8 mouse cellular contexts compared by ENCODE assay signal in the genomic region with DNA sequence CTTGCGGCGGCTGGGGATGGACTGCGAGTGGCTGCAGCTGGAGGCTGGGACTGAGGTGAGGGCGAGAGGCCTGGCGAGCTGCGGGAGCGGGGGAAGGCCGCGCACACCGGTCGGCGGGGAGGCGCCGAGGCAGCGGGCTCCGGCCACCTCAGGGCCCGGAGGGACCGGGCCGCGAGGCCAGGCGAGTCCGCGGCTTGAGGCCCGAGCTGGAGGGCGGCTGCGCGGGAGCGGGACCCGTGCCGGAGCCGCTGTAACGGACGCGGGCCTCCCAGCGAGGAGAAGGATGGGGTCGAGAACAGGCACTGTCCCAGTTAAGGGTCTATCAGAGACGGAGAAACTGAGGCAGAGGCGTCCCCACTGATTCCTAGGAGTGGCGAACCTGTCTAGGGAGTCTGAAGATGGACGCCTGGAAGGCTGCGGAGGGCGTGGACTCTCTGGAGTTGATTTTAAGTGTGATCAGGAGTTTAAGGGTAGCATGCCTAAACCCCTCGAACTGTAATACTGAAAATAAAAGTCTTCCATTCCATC. TPM values are rescaled to one million over a fixed set of nuclear protein-coding genes. Genes with fewer than 3 reads are reported as not detected.
DNase-seq lines count a peak whose midpoint lies in the region; ATAC-seq and TF ChIP-seq lines count a peak whose summit lies in the region.

No protein-coding gene starts in this region.

- peak overlapping the region; percentile 94 for H3K27ac ChIP-seq in layer of hippocampus, adult 2 months
- peak overlapping the region; percentile 95 for H3K27ac ChIP-seq in forebrain, embryonic 15.5 days (replicated peaks)
- peak overlapping the region; percentile 93 for H3K27ac ChIP-seq in liver, embryonic 16.5 days (ENCODE audit: low read length)

- H3K4me1 ChIP-seq in forebrain, embryonic 15.5 days: peaks cover 30% of the 10 kb centered on the region
- peaks cover 20% of the 10 kb centered on the region for H3K4me1 ChIP-seq in liver, embryonic 16.5 days (ENCODE audit: control insufficient read depth, low read depth, low read length)

- H3K9me3 ChIP-seq in forebrain, embryonic 15.5 days: no peaks in the 10 kb centered on the region
- H3K9me3 ChIP-seq in liver, embryonic 16.5 days (replicated peaks; ENCODE audit: control insufficient read depth, low read length): no peaks in the 10 kb centered on the region

- under 1% methylated on average over 43 of the region's 43 CpGs for WGBS in forebrain, embryonic 15.5 days
- under 1% methylated on average over 39 of the region's 43 CpGs for WGBS in liver, embryonic 16.5 days (ENCODE audit: insufficient replicate concordance)

- no peak for DNase-seq in layer of hippocampus, adult 2 months (ENCODE audit: low spot score in 2 of 2)
- DNase-seq in layer of hippocampus, postnatal 10 days (ENCODE audit: low spot score in 2 of 2): no peak
- DNase-seq in adipocyte (ENCODE audit: low spot score): peak; percentile 36
- DNase-seq in urinary bladder, postnatal 10 days (ENCODE audit: low spot score): no peak
- no peak for DNase-seq in cerebellum, postnatal 25 days
- DNase-seq in Muller cell, postnatal 12 days (ENCODE audit: inconsistent ontology term): no peak

- H3K4me3 ChIP-seq in layer of hippocampus, adult 2 months: peak overlapping the region; percentile 84
- H3K4me3 ChIP-seq in forebrain, embryonic 15.5 days: peak overlapping the region; percentile 95
- H3K4me3 ChIP-seq in liver, embryonic 16.5 days (ENCODE audit: low read depth, low read length): peak overlapping the region; percentile 93

- H3K36me3 ChIP-seq in forebrain, embryonic 15.5 days: peaks cover 10% of the 10 kb centered on the region
- peaks cover 8% of the 10 kb centered on the region; the same call in 1 of the 2 replicates for H3K36me3 ChIP-seq in liver, embryonic 16.5 days (ENCODE audit: control insufficient read depth, insufficient read depth)

- ATAC-seq in forebrain, embryonic 15.5 days (replicated peaks): peak; percentile 35; the same call in 1 of the 2 replicates
- peak; percentile 67 for ATAC-seq in liver, embryonic 16.5 days (ENCODE audit: low read depth)

- no peak for TF ChIP-seq CTCF in layer of hippocampus, adult 2 months (conservative IDR thresholded peaks at IDR 0.05)

- peak overlapping the region; percentile 58 for H3K4me2 ChIP-seq in forebrain, embryonic 15.5 days (replicated peaks)
- peak overlapping the region; percentile 57 for H3K4me2 ChIP-seq in liver, embryonic 16.5 days (ENCODE audit: low read depth, low read length)

- H3K27me3 ChIP-seq in forebrain, embryonic 15.5 days: no peaks in the 10 kb centered on the region
- no peaks in the 10 kb centered on the region for H3K27me3 ChIP-seq in liver, embryonic 16.5 days (ENCODE audit: control insufficient read depth, insufficient read depth, low read depth, low read length)

- H3K9ac ChIP-seq in forebrain, embryonic 15.5 days (replicated peaks): peak overlapping the region; percentile 98
- H3K9ac ChIP-seq in liver, embryonic 16.5 days (ENCODE audit: low read depth, low read length): peak overlapping the region; percentile 99

RNA-seq across cellular contexts. Expression of gene Gm28043, which starts 0.4 kb away (rescaled TPM):
- total RNA-seq in layer of hippocampus, adult 2 months (2021): 1 to 10 TPM; 5.3 to 5.8 TPM
- 1 to 10 TPM; 3.1 to 6.1 TPM for total RNA-seq in layer of hippocampus, postnatal 10 days (2021)
- 2.8 and 2.9 TPM in 2 replicates for polyA plus RNA-seq in forebrain, embryonic 15.5 days (2015; fragmentation: Nextera tagmentation; extraction: Ambion mirVana)
- polyA plus RNA-seq in liver, embryonic 16.5 days (2015; fragmentation: Nextera tagmentation; extraction: Ambion mirVana): 1.3 TPM in 2 replicates

RNA-seq across cellular contexts. Expression of gene Rnf8, which starts 0.5 kb away (rescaled TPM):
- 10 to 100 TPM; 48.6 to 50.7 TPM for total RNA-seq in layer of hippocampus, adult 2 months (2021)
- 10 to 100 TPM; 46.1 to 49.9 TPM for total RNA-seq in layer of hippocampus, postnatal 10 days (2021)
- polyA plus RNA-seq in forebrain, embryonic 15.5 days (2015; fragmentation: Nextera tagmentation; extraction: Ambion mirVana): 97.0 and 109 TPM in 2 replicates
- polyA plus RNA-seq in liver, embryonic 16.5 days (2015; fragmentation: Nextera tagmentation; extraction: Ambion mirVana): 30.5 and 33.7 TPM in 2 replicates

RNA-seq across cellular contexts. Expression of gene Cmtr1, which starts 45.3 kb away (rescaled TPM):
- 100 to 1,000 TPM; 111 to 115 TPM for total RNA-seq in layer of hippocampus, adult 2 months (2021)
- 10 to 100 TPM; 86.9 to 93.1 TPM for total RNA-seq in layer of hippocampus, postnatal 10 days (2021)
- polyA plus RNA-seq in forebrain, embryonic 15.5 days (2015; fragmentation: Nextera tagmentation; extraction: Ambion mirVana): 144 and 155 TPM in 2 replicates
- polyA plus RNA-seq in liver, embryonic 16.5 days (2015; fragmentation: Nextera tagmentation; extraction: Ambion mirVana): 58.4 and 62.0 TPM in 2 replicates
